Mouse (Mus musculus) forebrain, embryonic 11.5 days (tissue): Measurements from ENCODE around the gene Tmppe. TPM values are rescaled to one million over a fixed set of nuclear protein-coding genes. Genes with fewer than 3 reads are reported as not detected.
"Not testable (repeated sequence)": the region's sequence is repeated elsewhere in the genome, so short reads cannot be mapped to it uniquely, and the experiment has no call there.

ENCODE experiments used
- ATAC-seq: fragments of 200-750 bp; cut with Nextera tagmentation; replicated peaks from 2 replicates; pipeline ENCODE4 v1.8.0; 2017; ENCODE audit warnings: moderate TSS enrichment; ENCODE audit not compliant: low FRiP score
- DNase-seq: peaks from one replicate; pipeline ENCODE4 v3.0.0-alpha.2; 2017; ENCODE audit warnings: low spot score
- H3K27ac ChIP-seq: fragments of 300-500 bp; sonication (generic); 2 replicates; pipeline ENCODE4 v1.5.1; 2014; ENCODE audit warnings: low read depth, low read length
- H3K27me3 ChIP-seq: fragments of 300-500 bp; sonication (generic); 2 replicates; pipeline ENCODE4 v1.6.1; 2014; ENCODE audit warnings: mild to moderate bottlenecking, low read length, mixed read lengths; ENCODE audit not compliant: control insufficient read depth, insufficient read depth
- H3K36me3 ChIP-seq: fragments of 300-500 bp; sonication (generic); 2 replicates; pipeline ENCODE4 v1.6.1; 2014; ENCODE audit warnings: mild to moderate bottlenecking, low read length, moderate library complexity, mixed read lengths; ENCODE audit not compliant: control insufficient read depth, insufficient read depth
- H3K4me1 ChIP-seq: fragments of 300-500 bp; sonication (generic); replicated peaks from 2 replicates; pipeline ENCODE4 v1.6.1; 2014; ENCODE audit warnings: low read length, mixed read lengths; ENCODE audit not compliant: control insufficient read depth, insufficient read depth
- H3K4me2 ChIP-seq: fragments of 300-500 bp; sonication (generic); 2 replicates; pipeline ENCODE4 v1.6.1; 2014; ENCODE audit warnings: low read depth, mild to moderate bottlenecking, low read length, moderate library complexity, mixed read lengths; ENCODE audit not compliant: severe bottlenecking
- H3K4me3 ChIP-seq: fragments of 300-500 bp; sonication (generic); 2 replicates; pipeline ENCODE4 v1.5.1; 2014; ENCODE audit warnings: low read depth, low read length
- H3K9ac ChIP-seq: fragments of 300-500 bp; sonication (generic); 2 replicates; pipeline ENCODE4 v1.6.1; 2014; ENCODE audit warnings: low read length
- H3K9me3 ChIP-seq: fragments of 300-500 bp; sonication (generic); 2 replicates; pipeline ENCODE4 v1.6.1; 2016; ENCODE audit warnings: low read length, mixed read lengths; ENCODE audit not compliant: control insufficient read depth
- WGBS: fragments of 180-500 bp; shearing (Covaris S2); extraction: QIAGEN DNeasy Blood & Tissue Kit; methylation state at CpG from one replicate; pipeline ENCODE4 v1.1.7; 2014; 5-methylcytosine and 5-hydroxymethylcytosine counted together
- polyA plus RNA-seq: library from polyadenylated mRNA; unstranded; fragments of >200 nt; fragmentation: Nextera tagmentation; extraction: Ambion mirVana; gene quantifications from 2 replicates; pipeline ENCODE4 v1.2.1, GENCODE M21; 2014

Tmppe gene
- polyA plus RNA-seq, 1 experiment from 2014 or later: 6.4 TPM

- H3K27me3 ChIP-seq: no peaks in the 10 kb centered on the region
- H3K27ac ChIP-seq: no peak within 1 kb of the TSS
- peak within 1 kb of the TSS; percentile 71 for H3K9ac ChIP-seq
- peak; percentile 78 for ATAC-seq
- no peaks in the 10 kb centered on the region for H3K36me3 ChIP-seq
- H3K4me1 ChIP-seq: no peaks in the 10 kb centered on the region
- H3K4me2 ChIP-seq: peak within 1 kb of the TSS; percentile 87
- DNase-seq: peak; percentile 84
- no peaks in the 10 kb centered on the region for H3K9me3 ChIP-seq
- under 1% methylated on average over 96 of the region's 96 CpGs for WGBS
- peak within 1 kb of the TSS; percentile 72 for H3K4me3 ChIP-seq
Observed at GRCm38 (mm10) chr9:114389905-114390748, 10.8 kb upstream of the Tmppe start, which contains the start of gene Crtap. Gene Crtap, minus strand, starts transcription at chr9:114390675.

- H3K9me3 ChIP-seq: no peaks in the 10 kb centered on the region
- H3K27ac ChIP-seq: no peak overlapping the region
- no peaks in the 10 kb centered on the region for H3K4me1 ChIP-seq
- H3K36me3 ChIP-seq: no peaks in the 10 kb centered on the region
- ATAC-seq: no peak
- H3K9ac ChIP-seq: peak overlapping the region; percentile 71
- H3K4me3 ChIP-seq: peak overlapping the region; percentile 72
- no peak for DNase-seq
- peak overlapping the region; percentile 87 for H3K4me2 ChIP-seq
- WGBS: 7% methylated on average over 10 of the region's 10 CpGs
- no peaks in the 10 kb centered on the region for H3K27me3 ChIP-seq
Observed at GRCm38 (mm10) chr9:114390749-114391075, 10.2 kb upstream of the Tmppe start.

DNA sequence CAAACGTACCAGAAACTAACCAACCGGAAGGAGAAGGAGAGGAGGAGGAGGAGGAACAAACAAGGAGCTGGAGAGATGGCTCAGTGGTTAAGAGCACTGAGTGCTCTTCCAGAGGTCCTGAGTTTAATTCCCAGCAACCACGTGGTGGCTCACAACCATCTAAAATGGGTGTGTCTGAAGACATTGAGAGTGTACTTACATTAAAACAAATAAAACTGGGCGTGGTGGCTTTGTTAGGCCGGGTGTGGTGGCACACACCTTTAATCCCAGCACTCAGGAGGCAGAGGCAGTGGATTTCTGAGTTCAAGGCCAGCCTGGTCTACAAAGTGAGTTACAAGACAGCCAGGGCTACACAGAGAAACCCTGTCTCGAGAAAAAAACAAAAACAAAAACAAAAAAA, 6.8 kb upstream of the Tmppe start:
- not testable (repeated sequence) for H3K4me1 ChIP-seq, H3K36me3 ChIP-seq, DNase-seq, H3K4me2 ChIP-seq, H3K4me3 ChIP-seq, ATAC-seq, H3K27me3 ChIP-seq, H3K27ac ChIP-seq, H3K9me3 ChIP-seq, H3K9ac ChIP-seq
- WGBS: 73% methylated on average over 6 of the region's 6 CpGs

DNA sequence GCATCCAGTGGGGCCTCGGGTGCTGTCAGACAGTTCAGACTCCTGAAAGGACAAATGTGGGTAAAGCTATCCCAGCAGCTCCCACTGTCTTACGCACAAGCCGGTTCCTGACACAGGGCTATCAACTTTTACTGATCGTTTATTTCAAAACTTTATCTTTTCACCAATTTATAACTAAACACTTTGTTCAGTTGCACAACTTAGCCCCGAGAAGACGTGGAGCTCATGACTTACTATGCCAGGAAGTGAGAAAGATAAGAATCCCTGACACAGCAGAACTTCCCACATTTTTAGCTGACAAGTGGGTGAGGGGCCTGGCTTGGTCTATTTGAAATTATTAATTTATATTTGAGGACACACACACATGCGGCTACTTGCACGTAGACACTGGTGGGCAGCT, 6.2 kb upstream of the Tmppe start:
- Histone ChIP-seq H3K4me3 (no peak overlapping the region), H3K4me1 (no peaks in the 10 kb centered on the region), H3K27ac (no peak overlapping the region), H3K9ac (no peak overlapping the region), H3K27me3 (no peaks in the 10 kb centered on the region), H3K4me2 (no peak overlapping the region), H3K36me3 (no peaks in the 10 kb centered on the region), H3K9me3 (no peaks in the 10 kb centered on the region)
- no peak for DNase-seq
- WGBS: 87% methylated on average over 8 of the region's 8 CpGs
- no peak for ATAC-seq

- no peaks in the 10 kb centered on the region for H3K27me3 ChIP-seq
- H3K4me2 ChIP-seq: no peak overlapping the region
- DNase-seq (no peak), ATAC-seq (no peak)
- H3K4me3 ChIP-seq: no peak overlapping the region
- H3K9me3 ChIP-seq: no peaks in the 10 kb centered on the region
- WGBS: 89% methylated on average over 4 of the region's 4 CpGs
- H3K9ac ChIP-seq: no peak overlapping the region
- H3K36me3 ChIP-seq: no peaks in the 10 kb centered on the region
- H3K4me1 ChIP-seq: no peaks in the 10 kb centered on the region
- no peak overlapping the region for H3K27ac ChIP-seq
Observed at GRCm38 (mm10) chr9:114395258-114395657, 5.6 kb upstream of the Tmppe start.

DNA sequence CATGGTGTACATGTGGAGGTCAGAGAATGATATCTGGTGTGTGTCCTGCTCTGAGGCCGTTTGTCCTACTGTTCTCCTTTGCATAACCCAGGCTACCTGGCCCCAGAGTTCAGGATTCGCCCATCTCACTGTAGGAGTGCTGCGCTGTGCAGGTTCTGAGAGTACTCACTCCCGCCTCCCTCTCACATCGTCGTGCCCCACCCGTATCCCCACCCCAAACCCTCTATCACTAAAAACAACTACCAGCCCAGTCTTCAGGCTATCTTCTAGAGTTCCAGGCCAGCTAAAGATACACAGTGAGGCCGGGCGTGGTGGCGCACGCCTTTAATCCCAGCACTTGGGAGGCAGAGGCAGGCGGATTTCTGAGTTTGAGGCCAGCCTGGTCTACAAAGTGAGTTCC, 1.2 kb upstream of the Tmppe start:
- 90% methylated on average over 12 of the region's 12 CpGs for WGBS
- H3K27me3 ChIP-seq: no peaks in the 10 kb centered on the region
- H3K4me1 ChIP-seq: peaks cover 5% of the 10 kb centered on the region; the same call in 1 of the 2 replicates

DNA sequence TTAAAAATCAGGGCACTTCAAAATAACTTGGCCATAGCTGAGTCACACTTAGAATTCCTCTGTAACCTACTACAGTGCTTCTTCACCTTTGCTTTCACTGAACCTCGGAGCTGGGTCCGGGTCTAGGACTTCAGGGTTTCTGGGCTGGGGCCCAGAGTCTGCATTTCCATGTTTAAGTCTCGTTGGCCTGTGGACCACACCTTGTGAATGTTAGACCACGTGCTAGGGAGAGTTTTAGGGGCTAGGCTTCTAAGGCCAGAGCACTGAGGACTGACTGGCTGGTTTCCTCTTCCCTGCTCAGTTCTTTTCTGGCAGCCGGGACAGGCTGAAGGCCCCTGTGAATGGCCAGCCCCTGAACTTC, 337 bp upstream of the Tmppe start:
- peak overlapping the region; percentile 82 for H3K4me3 ChIP-seq
- peaks cover 1% of the 10 kb centered on the region; the same call in 1 of the 2 replicates for H3K36me3 ChIP-seq
- H3K4me1 ChIP-seq: peaks cover 5% of the 10 kb centered on the region; the same call in 1 of the 2 replicates
- 0 out of 2 replicates have a peak overlapping the region, but pooled peaks have one; percentile 18 for H3K27ac ChIP-seq
- no peak; the same call in 1 of the 2 replicates for ATAC-seq
- H3K9ac ChIP-seq: peak overlapping the region; percentile 82
- H3K27me3 ChIP-seq: no peaks in the 10 kb centered on the region
- no peaks in the 10 kb centered on the region for H3K9me3 ChIP-seq
- H3K4me2 ChIP-seq: peak overlapping the region; percentile 76
- no peak for DNase-seq
- 21% methylated on average over 5 of the region's 5 CpGs for WGBS

More for the DNA sequence above, 1.2 kb upstream of the Tmppe start:
- ATAC-seq: no peak
- Histone ChIP-seq H3K9me3 (no peaks in the 10 kb centered on the region), H3K4me2 (no peak overlapping the region), H3K27ac (no peak overlapping the region), H3K36me3 (no peaks in the 10 kb centered on the region), H3K9ac (no peak overlapping the region), H3K4me3 (no peak overlapping the region)
- no peak for DNase-seq

- H3K36me3 ChIP-seq: peaks cover 3% of the 10 kb centered on the region; the same call in 1 of the 2 replicates
- WGBS: 4% methylated on average over 16 of the region's 16 CpGs
- H3K9ac ChIP-seq: peak overlapping the region; percentile 82
- DNase-seq: peak; percentile 66
- H3K9me3 ChIP-seq: no peaks in the 10 kb centered on the region
- no peaks in the 10 kb centered on the region for H3K27me3 ChIP-seq
- ATAC-seq: peak; percentile 4; the same call in 1 of the 2 replicates
- H3K4me1 ChIP-seq: peaks cover 5% of the 10 kb centered on the region; the same call in 1 of the 2 replicates
- peak overlapping the region; percentile 82 for H3K4me3 ChIP-seq
- peak overlapping the region; percentile 76 for H3K4me2 ChIP-seq
- H3K27ac ChIP-seq: peak overlapping the region; percentile 60; the same call in 1 of the 2 replicates
Observed at GRCm38 (mm10) chr9:114401685-114402080, 778 bp downstream of the Tmppe start.

GRCm38 (mm10) chr9:114407676-114408075, 6.8 kb downstream of the Tmppe start:
- no peak for DNase-seq
- WGBS: 94% methylated on average over 2 of the region's 2 CpGs
- ATAC-seq: no peak
- no peaks in the 10 kb centered on the region for H3K9me3 ChIP-seq
- no peaks in the 10 kb centered on the region for H3K27me3 ChIP-seq
- no peak overlapping the region for H3K27ac ChIP-seq
- H3K4me3 ChIP-seq: no peak overlapping the region
- no peaks in the 10 kb centered on the region for H3K4me1 ChIP-seq
- H3K36me3 ChIP-seq: peaks cover 3% of the 10 kb centered on the region
- no peak overlapping the region for H3K9ac ChIP-seq
- no peak overlapping the region for H3K4me2 ChIP-seq
